Mouse (Mus musculus): ENCODE data around the gene Ttc30b.

DNA sequence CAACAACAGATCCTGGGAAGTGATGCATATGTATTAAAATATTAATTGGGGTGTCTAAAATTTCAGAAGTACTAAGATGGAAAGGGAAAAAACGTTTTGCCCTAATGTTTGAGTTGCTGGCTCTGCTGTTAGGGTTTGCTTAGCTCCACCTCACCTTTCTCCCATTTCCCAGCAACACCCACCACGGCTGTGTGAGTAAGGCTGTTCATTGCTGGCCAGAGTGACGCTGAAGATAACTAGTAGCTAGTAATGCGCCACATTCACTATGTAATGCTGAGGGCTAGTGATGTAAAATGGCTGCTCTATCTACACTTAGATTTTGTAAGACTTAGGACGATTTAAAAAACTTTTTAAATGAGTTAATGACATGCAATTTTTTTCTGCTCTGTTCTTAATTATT lies 42.7 kb downstream of the Ttc30b start:
- TF ChIP-seq POLR2A (IDR thresholded peaks at IDR 0.05; ENCODE audit: extremely low read depth, insufficient read depth, low read length) (no peak), CTCF (IDR thresholded peaks at IDR 0.05; ENCODE audit: extremely low read depth, insufficient read depth, low read length) (no peak)

Data from cortical plate, adult 2 months (tissue).